Mouse (Mus musculus): Measurements from ENCODE around the gene Dpf3. TPM values are rescaled to one million over a fixed set of nuclear protein-coding genes. Genes with fewer than 3 reads are reported as not detected.

Dpf3 gene
- polyA plus RNA-seq, 1 experiment = 24.7 TPM

GRCm38 (mm10) chr12:83352640-83353039, 134.9 kb downstream of the Dpf3 start:
- TF ChIP-seq POLR2A (IDR thresholded peaks at IDR 0.05; ENCODE audit: borderline replicate concordance, control insufficient read depth, low read depth, low read length) (no peak), CTCF (IDR thresholded peaks at IDR 0.05; ENCODE audit: control insufficient read depth, insufficient read depth, low read length) (no peak)
- Histone ChIP-seq H3K4me1 (ENCODE audit: control insufficient read depth, insufficient read depth, low read length) (no peaks in the 10 kb centered on the region), H3K27ac (ENCODE audit: control insufficient read depth, insufficient read depth, low read depth, low read length, poor library complexity) (no peak overlapping the region), H3K4me3 (replicated peaks; ENCODE audit: control insufficient read depth, low read depth, low read length) (no peak overlapping the region)
- 89% methylated on average over 6 of the region's 6 CpGs for WGBS

- WGBS = 80% methylated on average over 5 of the region's 5 CpGs
- Histone ChIP-seq H3K4me1 (ENCODE audit: control insufficient read depth, insufficient read depth, low read length) (no peaks in the 10 kb centered on the region), H3K4me3 (replicated peaks; ENCODE audit: control insufficient read depth, low read depth, low read length) (no peak overlapping the region), H3K27ac (ENCODE audit: control insufficient read depth, insufficient read depth, low read depth, low read length, poor library complexity) (no peak overlapping the region)
- TF ChIP-seq POLR2A (IDR thresholded peaks at IDR 0.05; ENCODE audit: borderline replicate concordance, control insufficient read depth, low read depth, low read length) (no peak), CTCF (IDR thresholded peaks at IDR 0.05; ENCODE audit: control insufficient read depth, insufficient read depth, low read length) (no peak)
Measured at GRCm38 (mm10) chr12:83349736-83350135, 137.8 kb downstream of the Dpf3 start.

- TF ChIP-seq POLR2A (IDR thresholded peaks at IDR 0.05; ENCODE audit: borderline replicate concordance, control insufficient read depth, low read depth, low read length) = no peak
- TF ChIP-seq CTCF (IDR thresholded peaks at IDR 0.05; ENCODE audit: control insufficient read depth, insufficient read depth, low read length) = no peak
- 77% methylated on average over 3 of the region's 3 CpGs for WGBS
- H3K4me3 ChIP-seq (replicated peaks; ENCODE audit: control insufficient read depth, low read depth, low read length) = no peak overlapping the region
- no peaks in the 10 kb centered on the region for H3K4me1 ChIP-seq (ENCODE audit: control insufficient read depth, insufficient read depth, low read length)
- no peak overlapping the region for H3K27ac ChIP-seq (ENCODE audit: control insufficient read depth, insufficient read depth, low read depth, low read length, poor library complexity)
Measured at GRCm38 (mm10) chr12:83348246-83348645, 139.3 kb downstream of the Dpf3 start.

- WGBS = 38% methylated on average over 4 of the region's 4 CpGs
- no peak for TF ChIP-seq POLR2A (IDR thresholded peaks at IDR 0.05; ENCODE audit: borderline replicate concordance, control insufficient read depth, low read depth, low read length)
- TF ChIP-seq CTCF (IDR thresholded peaks at IDR 0.05; ENCODE audit: control insufficient read depth, insufficient read depth, low read length) = no peak
- no peak overlapping the region for H3K4me3 ChIP-seq (replicated peaks; ENCODE audit: control insufficient read depth, low read depth, low read length)
- H3K4me1 ChIP-seq (ENCODE audit: control insufficient read depth, insufficient read depth, low read length) = no peaks in the 10 kb centered on the region
- no peak overlapping the region for H3K27ac ChIP-seq (ENCODE audit: control insufficient read depth, insufficient read depth, low read depth, low read length, poor library complexity)
Measured at GRCm38 (mm10) chr12:83342875-83343185, 144.7 kb downstream of the Dpf3 start.

- no peaks in the 10 kb centered on the region for H3K4me1 ChIP-seq (ENCODE audit: control insufficient read depth, insufficient read depth, low read length)
- 89% methylated on average over 15 of the region's 15 CpGs for WGBS
- H3K4me3 ChIP-seq (replicated peaks; ENCODE audit: control insufficient read depth, low read depth, low read length) = no peak overlapping the region
- TF ChIP-seq POLR2A (IDR thresholded peaks at IDR 0.05; ENCODE audit: borderline replicate concordance, control insufficient read depth, low read depth, low read length) (no peak), CTCF (IDR thresholded peaks at IDR 0.05; ENCODE audit: control insufficient read depth, insufficient read depth, low read length) (no peak)
- no peak overlapping the region for H3K27ac ChIP-seq (ENCODE audit: control insufficient read depth, insufficient read depth, low read depth, low read length, poor library complexity)
Measured at GRCm38 (mm10) chr12:83342035-83342874, 145.3 kb downstream of the Dpf3 start.

- no peak overlapping the region for H3K4me3 ChIP-seq (replicated peaks; ENCODE audit: control insufficient read depth, low read depth, low read length)
- WGBS = 88% methylated on average over 4 of the region's 4 CpGs
- H3K4me1 ChIP-seq (ENCODE audit: control insufficient read depth, insufficient read depth, low read length) = no peaks in the 10 kb centered on the region
- H3K27ac ChIP-seq (ENCODE audit: control insufficient read depth, insufficient read depth, low read depth, low read length, poor library complexity) = no peak overlapping the region
- TF ChIP-seq POLR2A (IDR thresholded peaks at IDR 0.05; ENCODE audit: borderline replicate concordance, control insufficient read depth, low read depth, low read length) = no peak
- TF ChIP-seq CTCF (IDR thresholded peaks at IDR 0.05; ENCODE audit: control insufficient read depth, insufficient read depth, low read length) = no peak
Measured at GRCm38 (mm10) chr12:83340960-83341359, 146.6 kb downstream of the Dpf3 start.

GRCm38 (mm10) chr12:83338345-83338744, 149.2 kb downstream of the Dpf3 start:
- H3K4me3 ChIP-seq (replicated peaks; ENCODE audit: control insufficient read depth, low read depth, low read length) = no peak overlapping the region
- TF ChIP-seq POLR2A (IDR thresholded peaks at IDR 0.05; ENCODE audit: borderline replicate concordance, control insufficient read depth, low read depth, low read length) (no peak), CTCF (IDR thresholded peaks at IDR 0.05; ENCODE audit: control insufficient read depth, insufficient read depth, low read length) (no peak)
- H3K27ac ChIP-seq (ENCODE audit: control insufficient read depth, insufficient read depth, low read depth, low read length, poor library complexity) = no peak overlapping the region
- H3K4me1 ChIP-seq (ENCODE audit: control insufficient read depth, insufficient read depth, low read length) = no peaks in the 10 kb centered on the region; the same call in 1 of the 2 replicates
- 66% methylated on average over 1 of the region's 1 CpGs for WGBS

- TF ChIP-seq CTCF (IDR thresholded peaks at IDR 0.05; ENCODE audit: control insufficient read depth, insufficient read depth, low read length) = no peak
- no peak for TF ChIP-seq POLR2A (IDR thresholded peaks at IDR 0.05; ENCODE audit: borderline replicate concordance, control insufficient read depth, low read depth, low read length)
- 10% methylated on average over 7 of the region's 7 CpGs for WGBS
- Histone ChIP-seq H3K4me1 (ENCODE audit: control insufficient read depth, insufficient read depth, low read length) (no peaks in the 10 kb centered on the region; the same call in 1 of the 2 replicates), H3K4me3 (replicated peaks; ENCODE audit: control insufficient read depth, low read depth, low read length) (no peak overlapping the region), H3K27ac (ENCODE audit: control insufficient read depth, insufficient read depth, low read depth, low read length, poor library complexity) (no peak overlapping the region)
Measured at GRCm38 (mm10) chr12:83337776-83338149, 149.8 kb downstream of the Dpf3 start.

All from bone marrow, adult 2 months (tissue).